Mouse (Mus musculus): ENCODE results near the gene Zpr1. TPM values are rescaled to one million over a fixed set of nuclear protein-coding genes. Genes with fewer than 3 reads are reported as not detected.

The Zpr1 gene
- polyA plus RNA-seq, 2 experiments: 16.4 to 28.1 TPM

DNA sequence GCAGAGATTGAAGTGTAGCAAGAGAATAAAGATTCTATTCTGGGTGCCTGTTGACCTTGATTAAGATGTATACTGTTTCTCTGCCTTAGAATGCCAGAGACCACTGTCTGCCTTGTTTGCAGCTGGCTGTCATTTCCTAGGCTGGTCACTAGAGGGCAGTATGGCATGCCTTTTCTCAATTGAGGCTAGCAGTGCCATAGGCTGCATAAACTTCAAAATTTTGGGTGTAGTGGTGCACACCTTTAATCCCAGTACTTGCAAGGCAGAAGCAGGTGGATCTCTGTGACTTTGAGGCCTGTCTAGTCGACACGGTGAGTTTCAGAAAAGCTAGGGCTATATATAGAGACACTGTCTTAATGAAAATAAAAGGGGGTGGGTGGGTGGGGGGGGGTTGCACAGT is 29.3 kb downstream of the Zpr1 start:
- Histone ChIP-seq H3K27me3 (ENCODE audit: control insufficient read depth, insufficient read depth, low read length) (no peaks in the 10 kb centered on the region), H3K4me1 (replicated peaks; ENCODE audit: control insufficient read depth in 2 of 2, insufficient read depth in 2 of 2, low read length in 1 of 2) (no peaks in the 10 kb centered on the region), H3K4me2 (ENCODE audit: low read depth) (no peak overlapping the region), H3K36me3 (replicated peaks; ENCODE audit: control insufficient read depth, insufficient read depth, low read depth) (no peaks in the 10 kb centered on the region; the same call in 1 of the 2 replicates), H3K27ac (no peak overlapping the region), H3K9me3 (ENCODE audit: control insufficient read depth, low read length) (no peaks in the 10 kb centered on the region), H3K9ac (replicated peaks) (no peak overlapping the region), H3K4me3 (ENCODE audit: insufficient read depth in 1 of 2, low read depth in 2 of 2, low read length in 2 of 2) (no peak overlapping the region)
- WGBS (ENCODE audit: insufficient replicate concordance): 3% methylated on average over 2 of the region's 2 CpGs
- DNase-seq (ENCODE audit: low read depth in 3 of 3, low spot score in 3 of 3): peak; percentile 15 to 24 (median 17)
- TF ChIP-seq EP300 (IDR thresholded peaks at IDR 0.05; ENCODE audit: low read depth): no peak
- peak; percentile 91 for TF ChIP-seq CTCF (IDR thresholded peaks at IDR 0.05; ENCODE audit: low read depth)
- ATAC-seq (ENCODE audit: insufficient read depth): no peak

DNA sequence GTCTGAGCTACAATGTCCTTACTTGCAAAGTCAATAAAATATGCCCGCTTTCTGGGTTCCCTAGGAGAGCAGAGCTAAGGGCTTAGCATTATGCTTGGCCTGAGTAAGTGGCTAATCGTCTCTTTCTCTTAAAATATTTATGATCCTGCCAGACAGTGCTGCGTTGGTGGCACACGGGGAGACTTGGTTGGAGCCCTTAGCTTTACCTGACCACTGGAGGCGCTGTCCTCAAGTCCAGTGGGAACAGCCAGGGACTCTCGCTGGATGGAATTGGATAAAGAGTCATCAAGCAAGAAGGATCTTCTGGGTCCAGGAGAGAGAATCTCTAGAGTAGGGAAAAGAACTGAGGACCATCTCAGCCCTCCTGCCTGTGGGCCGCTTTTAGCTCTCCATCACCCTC is 36.3 kb downstream of the Zpr1 start:
- 12% methylated on average over 7 of the region's 7 CpGs for WGBS (ENCODE audit: insufficient replicate concordance)
- Histone ChIP-seq H3K4me3 (ENCODE audit: insufficient read depth in 1 of 2, low read depth in 2 of 2, low read length in 2 of 2) (no peak overlapping the region), H3K9me3 (ENCODE audit: control insufficient read depth, low read length) (no peaks in the 10 kb centered on the region), H3K4me1 (replicated peaks; ENCODE audit: control insufficient read depth in 2 of 2, insufficient read depth in 2 of 2, low read length in 1 of 2) (no peaks in the 10 kb centered on the region), H3K9ac (replicated peaks) (no peak overlapping the region), H3K36me3 (replicated peaks; ENCODE audit: control insufficient read depth, insufficient read depth, low read depth) (no peaks in the 10 kb centered on the region), H3K4me2 (ENCODE audit: low read depth) (no peak overlapping the region), H3K27ac (no peak overlapping the region), H3K27me3 (ENCODE audit: control insufficient read depth, insufficient read depth, low read length) (no peaks in the 10 kb centered on the region)
- ATAC-seq (ENCODE audit: insufficient read depth): no peak
- no peak for TF ChIP-seq EP300 (IDR thresholded peaks at IDR 0.05; ENCODE audit: low read depth)
- peak; percentile 58 for TF ChIP-seq CTCF (IDR thresholded peaks at IDR 0.05; ENCODE audit: low read depth)
- DNase-seq (ENCODE audit: low read depth in 3 of 3, low spot score in 3 of 3): no peak

DNA sequence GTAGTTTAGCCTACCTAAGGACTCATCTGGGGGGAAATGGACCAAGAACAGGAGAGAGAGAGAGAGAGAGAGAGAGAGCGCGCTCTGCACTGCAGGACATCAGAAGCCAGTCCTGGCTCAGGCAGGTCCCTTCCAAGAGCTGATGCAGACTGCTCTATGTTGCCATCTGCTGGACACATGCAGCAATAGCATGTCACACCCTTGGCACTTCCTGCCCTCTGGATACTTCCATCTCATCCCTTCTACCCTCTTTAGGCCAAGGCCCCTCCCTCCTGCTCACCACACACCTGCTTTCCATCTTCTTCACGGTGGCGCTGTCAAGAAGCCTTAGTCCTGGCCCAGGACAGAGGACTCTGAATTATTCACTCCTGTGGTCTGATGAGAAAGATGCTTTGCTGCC is 41.6 kb downstream of the Zpr1 start:
- Histone ChIP-seq H3K9me3 (ENCODE audit: control insufficient read depth, low read length) (no peaks in the 10 kb centered on the region), H3K27me3 (ENCODE audit: control insufficient read depth, insufficient read depth, low read length) (no peaks in the 10 kb centered on the region), H3K9ac (replicated peaks) (no peak overlapping the region), H3K36me3 (replicated peaks; ENCODE audit: control insufficient read depth, insufficient read depth, low read depth) (no peaks in the 10 kb centered on the region), H3K4me3 (ENCODE audit: insufficient read depth in 1 of 2, low read depth in 2 of 2, low read length in 2 of 2) (no peak overlapping the region), H3K4me1 (replicated peaks; ENCODE audit: control insufficient read depth in 2 of 2, insufficient read depth in 2 of 2, low read length in 1 of 2) (no peaks in the 10 kb centered on the region), H3K4me2 (ENCODE audit: low read depth) (no peak overlapping the region), H3K27ac (no peak overlapping the region)
- peak; percentile 22 to 40 (median 24) for DNase-seq (ENCODE audit: low read depth in 3 of 3, low spot score in 3 of 3)
- peak; percentile 98 for TF ChIP-seq CTCF (IDR thresholded peaks at IDR 0.05; ENCODE audit: low read depth)
- TF ChIP-seq EP300 (IDR thresholded peaks at IDR 0.05; ENCODE audit: low read depth): no peak
- whole genome bisulfite sequencing (ENCODE audit: insufficient replicate concordance): 3% methylated on average over 4 of the region's 4 CpGs
- ATAC-seq (ENCODE audit: insufficient read depth): no peak

DNA sequence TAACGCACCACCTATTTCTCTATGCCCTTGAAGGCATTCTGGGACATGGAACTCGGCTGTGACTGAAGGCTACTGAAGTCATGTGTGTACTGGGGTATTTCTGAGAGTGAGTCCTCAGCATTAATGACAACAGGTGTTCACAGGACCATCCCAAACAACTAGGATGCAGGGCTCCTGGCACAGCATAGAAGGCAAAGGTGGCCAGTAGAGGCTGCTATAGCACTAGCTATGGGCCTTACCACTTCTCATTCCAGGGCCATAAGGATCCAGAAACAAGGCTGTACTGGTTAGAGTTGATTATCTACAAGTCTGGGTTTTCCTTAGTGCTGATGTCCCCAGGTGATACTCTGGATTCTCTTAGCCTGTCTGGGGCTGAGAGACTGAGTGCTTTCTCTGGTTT is 42.1 kb downstream of the Zpr1 start:
- DNase-seq (ENCODE audit: low read depth in 3 of 3, low spot score in 3 of 3): no peak
- Histone ChIP-seq H3K36me3 (replicated peaks; ENCODE audit: control insufficient read depth, insufficient read depth, low read depth) (no peaks in the 10 kb centered on the region), H3K27me3 (ENCODE audit: control insufficient read depth, insufficient read depth, low read length) (no peaks in the 10 kb centered on the region), H3K9ac (replicated peaks) (no peak overlapping the region), H3K4me3 (ENCODE audit: insufficient read depth in 1 of 2, low read depth in 2 of 2, low read length in 2 of 2) (no peak overlapping the region), H3K27ac (no peak overlapping the region), H3K9me3 (ENCODE audit: control insufficient read depth, low read length) (no peaks in the 10 kb centered on the region), H3K4me2 (ENCODE audit: low read depth) (no peak overlapping the region), H3K4me1 (replicated peaks; ENCODE audit: control insufficient read depth in 2 of 2, insufficient read depth in 2 of 2, low read length in 1 of 2) (no peaks in the 10 kb centered on the region)
- ATAC-seq (ENCODE audit: insufficient read depth): no peak
- no peak for TF ChIP-seq EP300 (IDR thresholded peaks at IDR 0.05; ENCODE audit: low read depth)
- no peak for TF ChIP-seq CTCF (IDR thresholded peaks at IDR 0.05; ENCODE audit: low read depth)
- 35% methylated on average over 2 of the region's 2 CpGs for WGBS (ENCODE audit: insufficient replicate concordance)

DNA sequence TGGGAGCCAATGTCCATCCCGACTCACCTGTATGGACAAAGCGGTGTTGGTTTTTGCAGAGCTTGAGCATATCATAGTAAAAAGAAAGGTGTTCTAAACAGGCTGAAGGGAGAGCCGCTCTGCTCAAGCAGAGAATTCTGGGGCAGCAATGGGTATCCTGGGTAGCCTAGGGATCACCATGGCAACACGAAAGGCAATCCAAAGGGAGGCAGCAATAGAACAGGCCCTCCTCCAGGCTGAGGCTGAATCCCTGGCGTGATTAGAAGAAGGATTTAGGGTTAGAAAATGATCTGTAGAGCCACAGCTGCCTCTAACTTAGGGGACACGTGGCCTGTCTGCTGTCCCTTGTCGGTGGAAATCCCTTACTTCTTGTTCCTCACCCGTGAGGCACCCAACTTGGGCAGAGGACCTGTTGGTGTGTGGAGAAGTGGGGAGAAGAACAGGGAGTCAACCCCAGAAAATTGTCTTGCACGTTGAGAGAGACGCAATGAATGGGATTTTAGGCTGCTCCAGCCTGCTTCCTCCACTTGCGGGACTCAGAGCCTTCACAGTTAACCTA is 43.0 kb downstream of the Zpr1 start:
- DNase-seq (ENCODE audit: low read depth in 3 of 3, low spot score in 3 of 3) (no peak), ATAC-seq (ENCODE audit: insufficient read depth) (no peak)
- WGBS (ENCODE audit: insufficient replicate concordance): 61% methylated on average over 11 of the region's 11 CpGs

More for the DNA sequence above, 43.0 kb downstream of the Zpr1 start:
- no peaks in the 10 kb centered on the region for H3K9me3 ChIP-seq (ENCODE audit: control insufficient read depth, low read length)
- no peaks in the 10 kb centered on the region for H3K27me3 ChIP-seq (ENCODE audit: control insufficient read depth, insufficient read depth, low read length)
- no peak overlapping the region for H3K4me2 ChIP-seq (ENCODE audit: low read depth)
- H3K4me3 ChIP-seq (ENCODE audit: insufficient read depth in 1 of 2, low read depth in 2 of 2, low read length in 2 of 2): no peak overlapping the region
- TF ChIP-seq CTCF (IDR thresholded peaks at IDR 0.05; ENCODE audit: low read depth): no peak
- no peak for TF ChIP-seq EP300 (IDR thresholded peaks at IDR 0.05; ENCODE audit: low read depth)
- H3K9ac ChIP-seq (replicated peaks): no peak overlapping the region
- no peaks in the 10 kb centered on the region for H3K4me1 ChIP-seq (replicated peaks; ENCODE audit: control insufficient read depth in 2 of 2, insufficient read depth in 2 of 2, low read length in 1 of 2)
- no peaks in the 10 kb centered on the region for H3K36me3 ChIP-seq (replicated peaks; ENCODE audit: control insufficient read depth, insufficient read depth, low read depth)
- no peak overlapping the region for H3K27ac ChIP-seq
